Mouse (Mus musculus): ENCODE data around the gene Kif1b.
"Not testable (repeated sequence)": the region's sequence is repeated elsewhere in the genome, so short reads cannot be mapped to it uniquely, and the experiment has no call there.

Gene Kif1b

DNA sequence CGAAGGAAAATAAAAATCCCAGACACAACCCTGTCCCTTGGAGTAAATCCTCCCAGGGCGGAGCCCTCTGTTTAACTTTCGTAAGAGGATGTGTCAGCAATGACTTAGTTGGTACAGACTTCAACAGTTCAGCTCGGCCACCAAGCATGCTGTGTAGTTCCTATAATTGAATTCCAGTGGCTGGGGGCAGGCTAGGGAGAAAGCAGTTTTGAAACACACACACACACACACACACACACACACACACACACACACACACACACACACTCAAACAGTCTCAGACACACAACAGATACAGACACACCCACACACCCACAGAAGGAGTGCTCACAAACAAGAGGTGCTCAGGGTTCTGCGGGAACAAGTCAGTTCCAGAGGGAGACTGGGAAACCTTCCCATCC lies 135.9 kb downstream of the Kif1b start:
- DNase-seq (ENCODE audit: low read depth, low spot score) = no peak

DNA sequence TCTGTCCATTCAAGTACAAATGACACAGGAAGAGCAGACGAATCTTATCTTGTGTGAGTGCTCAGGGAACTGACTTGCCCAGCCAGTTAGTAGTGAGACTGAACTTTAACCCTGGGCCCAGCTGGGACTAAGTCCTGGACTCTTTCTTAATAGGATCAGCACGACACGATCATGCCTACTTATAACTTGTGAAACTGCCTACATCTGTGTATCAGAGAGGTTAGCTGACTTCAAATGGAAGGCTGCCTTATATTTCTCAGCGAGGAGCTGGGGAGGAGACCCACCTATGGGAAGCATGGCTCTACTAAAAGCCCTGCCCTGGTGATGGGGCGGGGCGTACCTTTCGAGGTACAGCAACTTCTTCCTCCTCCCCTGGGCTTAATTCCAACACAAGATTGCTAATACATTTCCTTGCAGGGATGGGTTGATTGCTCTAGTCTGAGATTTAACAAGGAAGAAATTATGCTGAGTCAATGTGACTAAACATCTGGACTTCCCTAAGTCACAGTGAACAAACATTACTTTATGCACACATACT lies 137.0 kb downstream of the Kif1b start:
- peak; percentile 28 for DNase-seq (ENCODE audit: low read depth, low spot score)

DNA sequence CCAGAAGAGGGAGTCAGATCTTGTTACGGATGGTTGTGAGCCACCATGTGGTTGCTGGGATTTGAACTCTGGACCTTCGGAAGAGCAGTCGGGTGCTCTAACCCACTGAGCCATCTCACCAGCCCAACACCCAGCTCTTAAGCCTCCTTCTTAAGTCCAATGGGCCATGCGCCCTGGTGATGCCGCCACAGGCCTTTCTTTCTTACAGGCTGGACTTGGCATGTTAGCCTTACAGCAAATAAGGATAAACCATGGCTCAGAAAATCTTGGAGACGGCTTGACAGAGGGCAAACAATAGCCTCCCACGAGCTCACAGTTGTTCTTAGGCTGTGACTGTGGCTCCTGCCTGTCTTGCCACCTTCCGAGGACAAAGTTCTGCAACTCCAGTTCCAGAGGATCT lies 137.6 kb downstream of the Kif1b start:
- DNase-seq (ENCODE audit: low read depth, low spot score) = not testable (repeated sequence)

DNA sequence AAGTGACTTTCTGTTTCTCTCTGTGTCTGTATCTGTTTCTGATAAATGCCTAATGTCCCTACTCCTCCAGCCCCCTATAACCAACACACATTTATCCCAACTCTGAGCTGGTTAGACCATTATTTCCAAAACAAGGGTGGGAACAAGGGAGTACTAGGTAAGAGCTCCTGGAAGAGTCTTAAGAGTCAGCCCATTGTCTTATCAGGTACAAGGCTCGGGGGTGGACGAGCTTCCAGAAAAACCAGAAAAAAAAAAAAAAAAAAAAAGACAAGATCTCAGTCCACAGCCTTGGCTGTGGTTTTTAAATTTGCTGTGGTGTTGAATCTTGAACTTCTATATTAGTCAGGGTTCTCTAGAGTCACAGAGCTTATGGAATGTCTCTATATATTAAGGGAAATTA lies 139.5 kb downstream of the Kif1b start:
- no peak for DNase-seq (ENCODE audit: low read depth, low spot score)

DNA sequence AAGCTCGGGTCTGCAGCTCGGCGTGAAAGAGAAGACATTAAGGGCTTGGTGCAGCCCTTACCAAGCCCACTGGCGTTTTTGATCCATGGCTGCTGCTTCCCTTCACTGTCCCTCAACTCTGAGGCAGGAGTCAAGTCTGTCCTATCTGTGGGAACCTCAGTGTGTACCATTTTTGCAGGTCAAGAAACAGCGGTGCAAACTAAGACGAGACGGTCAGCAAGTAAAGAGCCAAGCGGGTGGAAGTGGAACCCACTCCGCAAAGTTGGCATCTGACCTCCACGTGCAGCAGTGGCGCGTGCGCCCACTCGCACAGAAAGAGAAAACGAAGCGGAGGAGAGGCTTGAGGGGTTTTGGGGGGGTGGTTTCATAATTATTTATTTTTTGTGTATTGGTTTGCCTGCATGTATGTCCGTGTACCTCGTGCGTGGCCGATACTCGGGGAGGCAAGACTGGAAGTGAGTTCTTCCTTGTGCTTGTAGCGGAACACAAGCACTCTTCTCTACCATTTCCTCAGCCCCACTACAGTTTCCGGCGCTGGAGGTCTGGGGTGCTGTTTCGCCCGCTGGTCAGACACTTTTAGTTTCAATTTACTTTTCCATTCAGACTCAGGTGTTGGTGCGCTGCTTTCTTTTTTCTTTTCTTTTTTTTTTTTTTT lies 140.4 kb downstream of the Kif1b start:
- no peak for DNase-seq (ENCODE audit: low read depth, low spot score)

DNA sequence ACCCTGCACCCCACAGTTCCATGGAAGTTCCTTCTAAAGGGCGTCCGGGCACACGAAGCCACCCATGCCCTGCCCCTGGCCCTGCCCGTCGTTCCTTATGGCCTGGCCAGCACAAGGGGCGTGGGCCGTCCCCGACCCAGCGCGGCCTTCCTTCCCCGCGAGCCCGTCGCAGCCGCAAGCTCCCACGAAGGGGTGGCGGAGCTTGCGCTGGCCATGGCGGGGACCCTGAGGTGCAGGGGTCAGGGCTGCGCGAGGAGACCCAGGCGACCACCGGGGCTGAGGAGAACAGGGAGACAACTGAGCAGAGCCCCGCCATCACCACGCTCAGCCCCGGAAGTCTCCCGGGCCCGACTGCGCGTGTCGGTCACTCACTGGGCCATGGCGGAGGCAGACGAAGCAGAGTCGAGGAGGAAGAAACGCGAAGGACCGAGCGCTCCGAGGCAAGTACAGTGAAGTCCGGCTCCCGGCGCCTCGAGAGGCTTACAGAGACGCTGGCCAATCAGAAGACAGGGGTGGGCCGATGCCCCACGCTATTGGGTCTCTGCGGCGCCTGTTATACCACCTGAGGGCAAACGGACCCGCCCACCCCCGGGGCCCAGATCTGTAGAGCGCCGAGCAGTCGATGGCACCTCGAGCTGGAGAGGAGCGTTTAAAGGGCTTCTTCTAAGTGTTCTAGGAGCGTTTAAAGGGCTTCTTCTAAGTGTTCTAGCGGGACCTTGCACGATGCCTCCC lies 141.1 kb downstream of the Kif1b start, which contains the start of gene Pgd:
Gene Pgd, minus strand, starts transcription at position 557 of the 732 bp plus-strand sequence.
- peak; percentile 86 for DNase-seq (ENCODE audit: low read depth, low spot score)

DNA sequence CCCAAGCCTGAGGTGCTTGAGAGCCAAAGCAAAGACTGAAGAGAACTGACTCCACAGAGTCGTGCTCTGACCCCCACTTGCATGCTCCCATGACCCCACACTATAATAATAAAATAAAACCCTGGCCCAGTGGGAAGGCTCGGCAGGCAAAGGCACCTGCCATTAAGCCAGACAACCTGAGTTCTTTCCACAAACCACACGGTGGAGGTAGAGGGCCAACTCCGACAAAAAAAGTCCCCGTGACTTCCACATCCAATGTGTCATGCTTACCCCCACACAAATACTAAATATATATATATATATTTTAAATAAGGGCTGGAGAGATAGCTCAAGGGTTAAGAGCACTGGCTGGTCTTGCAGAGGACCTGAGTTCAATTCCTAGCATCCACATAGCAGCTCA lies 143.3 kb downstream of the Kif1b start:
- no peak for DNase-seq (ENCODE audit: low read depth, low spot score)

DNA sequence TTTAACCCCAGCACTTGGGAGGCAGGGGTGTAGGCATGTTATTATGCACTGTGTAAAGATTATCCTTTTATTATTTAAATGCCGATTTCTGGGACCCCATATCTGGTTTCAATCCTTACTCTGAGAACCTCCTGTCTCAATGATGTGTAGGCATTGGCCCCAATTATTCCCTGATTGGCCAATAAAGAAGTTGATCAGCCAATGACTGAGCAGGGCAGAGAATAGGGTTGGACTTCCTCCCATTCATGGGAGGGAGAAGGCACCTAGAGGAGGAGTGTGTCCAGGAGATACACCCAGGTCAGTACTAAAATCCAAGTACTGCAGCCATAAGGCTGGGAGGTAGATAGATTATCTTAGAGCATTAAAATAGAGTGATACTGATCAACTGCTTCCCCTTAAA lies 144.3 kb downstream of the Kif1b start:
- DNase-seq (ENCODE audit: low read depth, low spot score) = no peak

DNA sequence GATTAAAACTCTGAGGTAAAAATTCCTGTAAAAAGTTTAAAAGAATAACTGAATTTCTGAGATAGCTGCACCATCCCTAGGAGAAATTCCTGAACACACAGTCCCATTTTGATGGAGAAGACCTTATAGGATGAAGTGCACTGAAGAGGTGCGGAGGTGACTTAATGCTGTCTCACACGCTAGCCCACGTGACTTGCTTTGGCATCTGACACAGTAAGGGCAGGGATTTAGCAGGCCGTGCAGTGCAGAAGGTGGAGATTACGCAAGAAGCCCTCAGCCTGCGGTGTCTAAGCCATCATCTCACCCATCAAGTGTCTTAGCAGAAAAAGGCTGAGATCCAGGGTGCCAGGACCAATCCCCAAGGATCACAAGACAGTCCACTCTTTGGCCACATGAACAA lies 146.3 kb downstream of the Kif1b start:
- no peak for DNase-seq (ENCODE audit: low read depth, low spot score)

DNA sequence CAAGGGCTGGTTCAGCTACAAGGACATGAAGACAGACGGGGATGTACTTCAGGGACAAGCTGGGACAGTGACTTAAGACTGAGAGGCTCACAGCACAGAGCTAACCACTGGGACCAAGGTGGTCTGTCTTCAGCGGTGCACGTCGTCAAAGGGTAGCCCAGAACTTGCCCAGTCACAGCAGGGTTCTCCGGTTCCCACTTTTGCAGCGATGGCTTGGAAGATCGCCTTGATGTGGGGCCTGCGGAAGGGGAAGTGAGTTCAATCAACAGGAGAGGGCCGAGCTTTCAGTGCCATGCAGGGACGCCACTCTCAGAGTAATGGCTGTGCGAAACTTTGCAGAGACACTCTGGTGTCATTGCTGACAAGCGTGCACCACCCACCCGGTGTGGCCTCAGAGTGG lies 147.6 kb downstream of the Kif1b start:
- DNase-seq (ENCODE audit: low read depth, low spot score) = no peak

DNA sequence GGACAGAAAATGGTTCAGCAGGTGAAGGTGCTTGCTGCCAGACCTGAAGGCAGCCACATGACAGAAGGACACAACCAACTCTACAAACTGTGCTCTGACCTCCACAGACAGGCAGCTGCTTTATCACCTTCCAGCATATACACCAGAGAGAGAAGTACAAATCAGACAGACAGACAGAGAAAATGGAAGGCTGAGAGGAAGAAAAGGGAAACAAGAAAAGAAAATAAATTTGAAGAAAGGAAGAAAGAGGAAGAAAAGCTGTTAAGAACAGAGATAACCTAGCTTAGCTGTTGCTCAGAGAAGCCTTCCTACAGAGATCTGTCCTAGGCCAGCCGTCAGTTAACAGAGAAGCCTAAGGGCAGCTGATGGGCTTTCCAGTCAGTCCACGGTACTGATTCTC lies 148.3 kb downstream of the Kif1b start:
- no peak for DNase-seq (ENCODE audit: low read depth, low spot score)

DNA sequence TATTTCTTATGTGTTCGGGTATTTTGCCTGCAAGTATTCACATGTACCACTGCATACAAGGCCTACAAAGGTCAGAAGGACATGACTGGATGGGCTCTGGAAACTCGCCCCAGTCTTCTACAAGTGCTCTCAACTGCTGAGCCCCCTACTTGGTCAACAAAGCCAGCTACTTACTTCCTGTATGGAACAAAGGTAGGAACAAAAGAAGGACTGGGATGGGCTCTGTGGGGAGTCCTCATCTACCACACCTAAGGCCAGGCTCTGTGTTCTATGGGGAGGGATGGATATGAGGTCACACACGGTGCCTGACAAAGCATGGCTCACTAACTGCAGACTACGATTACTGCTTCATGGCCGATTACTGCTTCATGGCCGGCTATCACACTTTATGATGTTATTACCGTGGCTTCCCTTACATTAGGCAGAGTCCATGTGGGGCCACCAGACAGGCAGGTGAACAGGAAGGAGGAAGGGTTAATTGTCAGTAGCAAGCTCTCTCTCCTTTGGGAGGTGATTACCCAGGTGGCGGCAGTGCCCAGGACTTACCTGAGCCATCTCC lies 150.0 kb downstream of the Kif1b start:
- no peak for DNase-seq (ENCODE audit: low read depth, low spot score)

DNA sequence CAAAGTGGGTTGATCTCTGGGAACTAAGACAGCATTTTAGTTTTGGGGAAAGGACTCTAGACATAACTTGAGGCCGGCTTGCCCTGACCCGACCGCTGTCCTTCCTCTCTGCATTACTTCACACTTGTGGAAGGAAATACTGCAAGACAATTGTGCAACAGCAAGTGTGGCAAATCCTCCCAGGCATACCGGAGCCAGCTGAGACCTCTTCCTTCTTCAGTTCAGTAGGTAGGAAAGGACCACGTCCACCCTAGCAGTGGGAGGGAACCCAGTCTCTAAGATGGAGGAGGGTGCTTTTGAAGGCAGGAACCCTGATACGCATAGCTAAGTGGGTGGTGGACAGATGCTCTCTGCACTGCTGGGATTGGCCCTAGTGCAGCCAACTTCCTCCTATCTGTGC lies 151.8 kb downstream of the Kif1b start:
- no peak for DNase-seq (ENCODE audit: low read depth, low spot score)

DNA sequence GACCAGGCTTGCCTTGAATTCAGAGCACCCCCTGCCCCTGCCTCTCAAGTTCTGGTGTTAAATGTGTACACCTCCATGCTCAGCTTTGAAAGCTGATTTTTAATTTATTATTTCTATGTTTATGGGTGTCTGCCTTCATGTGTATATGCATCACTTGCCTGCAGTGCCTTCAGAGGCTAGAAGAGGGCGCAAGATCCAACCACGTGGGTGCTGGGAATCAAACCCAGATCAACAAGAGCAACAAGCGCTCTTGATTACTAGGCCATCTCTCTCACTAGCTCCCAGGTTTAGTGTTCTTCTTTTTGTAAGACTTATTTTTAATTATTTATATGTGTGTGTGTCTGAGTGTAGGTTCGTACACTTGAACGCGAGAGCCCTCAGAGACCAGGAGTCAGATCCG lies 152.6 kb downstream of the Kif1b start:
- no peak for DNase-seq (ENCODE audit: low read depth, low spot score)

DNA sequence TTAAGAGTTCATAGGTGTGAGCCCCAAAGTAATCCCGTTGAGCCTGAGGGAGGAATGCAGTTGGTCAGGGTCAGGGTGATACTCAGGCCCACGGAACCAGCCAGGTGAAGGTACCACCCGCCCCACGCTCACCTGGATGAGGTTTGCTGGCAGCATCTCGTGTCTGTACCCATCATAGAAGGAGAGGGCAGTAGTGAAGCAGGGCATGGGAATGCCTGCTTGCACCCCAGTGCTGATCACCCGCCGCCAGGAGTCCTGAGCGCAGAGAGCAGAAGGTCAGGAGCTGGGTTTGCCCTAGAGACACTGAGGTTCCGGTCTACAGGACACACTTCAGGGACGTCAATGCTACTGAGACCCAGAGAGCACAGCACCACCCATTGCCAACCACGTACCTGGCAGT lies 156.8 kb downstream of the Kif1b start:
- no peak for DNase-seq (ENCODE audit: low read depth, low spot score)

DNA sequence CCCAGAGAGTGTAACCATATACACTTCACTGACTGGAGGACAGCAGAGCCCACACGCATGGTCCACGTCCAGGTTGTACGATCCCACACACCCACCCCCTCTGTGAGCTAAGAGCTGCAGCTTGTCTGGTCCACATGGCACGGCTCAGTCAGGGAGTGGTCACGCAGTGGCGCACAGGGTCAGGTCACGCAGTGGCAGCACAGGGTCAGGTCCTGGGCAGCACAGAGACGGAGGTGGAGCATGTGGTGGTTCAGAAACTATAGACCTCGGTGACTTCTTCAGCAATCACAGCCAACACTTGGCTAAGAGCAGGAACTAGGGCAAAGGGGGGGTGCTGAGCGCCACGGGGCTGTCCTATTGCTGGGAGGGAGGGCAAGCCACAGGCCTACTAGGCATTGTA lies 157.2 kb downstream of the Kif1b start:
- no peak for DNase-seq (ENCODE audit: low read depth, low spot score)

DNA sequence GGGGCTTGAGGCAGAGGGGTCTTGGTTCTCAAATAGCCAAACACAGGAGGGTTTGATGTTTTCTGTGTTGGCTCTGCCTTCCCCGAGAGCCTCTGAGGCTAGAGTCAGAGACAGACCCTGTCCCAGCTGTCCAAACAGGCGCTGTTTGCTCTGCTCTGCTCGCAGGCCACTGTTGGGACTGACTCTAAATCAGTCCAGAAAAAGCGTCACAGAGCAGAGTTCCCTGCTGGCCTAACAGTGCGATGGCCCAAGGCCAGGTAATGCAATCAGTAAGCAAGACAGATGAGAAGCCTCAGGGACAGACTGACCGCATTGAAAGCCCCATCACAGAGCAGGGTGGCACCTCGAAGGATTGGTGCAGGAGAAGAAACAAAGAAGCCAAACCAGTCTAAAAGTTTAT lies 157.9 kb downstream of the Kif1b start:
- no peak for DNase-seq (ENCODE audit: low read depth, low spot score)

DNA sequence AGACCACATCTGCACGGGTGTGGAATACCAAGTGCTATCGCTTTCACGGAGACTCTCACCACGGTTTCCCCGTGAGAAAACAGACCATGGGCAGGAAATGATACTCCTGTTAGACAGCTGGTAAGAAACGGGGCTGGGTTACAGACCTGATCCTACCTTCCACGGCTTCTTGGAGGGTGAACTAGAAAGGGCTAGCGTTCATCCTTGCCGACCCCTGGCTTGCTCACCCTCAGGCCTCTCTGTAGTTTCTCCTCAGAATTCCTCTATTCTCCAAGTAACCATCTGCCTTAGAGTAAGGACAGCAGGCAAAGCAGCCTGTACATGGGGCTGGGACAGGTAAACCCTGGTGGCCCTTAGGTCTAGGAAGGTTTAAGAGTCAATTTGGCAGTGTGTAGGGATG lies 158.3 kb downstream of the Kif1b start:
- DNase-seq (ENCODE audit: low read depth, low spot score) = no peak

DNA sequence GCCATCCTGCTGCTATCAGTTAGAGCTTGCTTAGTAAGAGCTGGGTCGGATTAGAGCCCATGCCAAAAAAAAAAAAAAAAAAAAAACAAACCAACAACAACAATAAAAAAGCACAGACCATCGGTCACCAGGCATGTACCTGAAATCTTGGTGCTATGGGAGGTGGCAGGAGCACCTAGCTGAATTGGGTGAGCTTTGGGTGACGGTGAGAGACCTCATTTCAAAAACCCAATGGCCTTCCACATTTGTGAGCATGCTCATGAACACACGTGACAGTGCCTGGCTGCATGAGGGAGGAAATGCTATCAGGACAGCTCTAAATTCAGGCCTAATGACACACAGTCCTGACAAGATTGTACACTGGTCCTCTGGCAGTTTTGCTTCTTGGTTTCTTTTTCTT lies 159.4 kb downstream of the Kif1b start:
- DNase-seq (ENCODE audit: low read depth, low spot score) = no peak

DNA sequence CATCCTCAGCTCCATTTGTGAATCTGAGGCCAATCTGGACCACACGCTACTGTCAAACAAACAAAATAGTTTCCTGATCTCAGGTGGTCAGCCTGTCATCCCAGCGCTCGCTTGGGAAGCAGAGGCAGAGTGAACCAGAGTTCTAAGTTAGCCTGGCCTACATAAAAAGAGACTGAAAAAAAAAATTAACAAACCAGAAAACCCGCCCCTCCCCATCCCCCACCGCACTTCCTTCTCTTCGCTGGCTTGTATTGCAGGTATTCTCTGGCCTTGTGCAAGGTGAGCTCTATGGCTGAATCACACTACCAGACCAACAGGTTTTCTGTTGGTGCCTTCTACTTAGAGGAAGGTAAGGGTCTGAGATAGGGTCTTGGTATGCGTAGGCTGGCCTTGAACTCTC lies 160.0 kb downstream of the Kif1b start:
- no peak for DNase-seq (ENCODE audit: low read depth, low spot score)

DNA sequence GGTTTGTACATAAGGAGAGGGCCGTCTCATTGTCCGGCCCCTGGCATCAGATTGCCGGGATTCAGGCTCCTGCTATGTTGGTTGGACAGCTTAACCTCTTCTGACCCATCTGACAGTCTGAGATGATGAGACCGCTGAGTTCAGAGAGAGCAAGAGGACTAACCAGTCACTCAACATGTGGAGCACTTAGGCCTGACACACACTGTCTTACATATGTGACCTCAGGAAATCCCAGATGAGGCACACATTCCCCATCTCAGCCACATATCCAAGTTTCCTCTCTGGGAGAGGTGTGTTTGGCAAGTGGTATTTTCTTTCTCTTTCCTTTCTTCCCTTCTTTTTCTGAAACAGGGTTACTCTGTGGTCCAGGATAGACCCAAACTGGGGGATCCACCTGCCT lies 162.3 kb downstream of the Kif1b start:
- no peak for DNase-seq (ENCODE audit: low read depth, low spot score)

DNA sequence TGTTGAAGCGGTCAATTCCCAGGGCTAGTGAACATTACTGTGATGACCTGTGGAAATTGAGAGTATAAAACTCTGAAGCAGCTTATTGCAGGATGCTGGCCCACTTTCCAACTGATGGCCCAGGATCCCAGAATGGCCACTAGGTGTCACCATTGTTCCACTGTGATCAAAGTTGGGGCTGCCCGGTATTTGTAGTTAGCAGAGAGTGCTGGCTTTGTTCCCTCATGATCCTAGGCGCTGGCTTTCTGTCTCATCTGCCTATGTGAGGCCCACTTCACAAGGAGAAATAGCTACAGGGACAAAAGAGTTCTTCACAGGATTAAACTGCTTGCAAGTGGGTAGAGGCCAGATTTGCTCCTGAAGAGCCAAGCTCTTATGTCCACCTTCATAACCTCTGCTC lies 163.0 kb downstream of the Kif1b start:
- DNase-seq (ENCODE audit: low read depth, low spot score) = peak; percentile 73

DNA sequence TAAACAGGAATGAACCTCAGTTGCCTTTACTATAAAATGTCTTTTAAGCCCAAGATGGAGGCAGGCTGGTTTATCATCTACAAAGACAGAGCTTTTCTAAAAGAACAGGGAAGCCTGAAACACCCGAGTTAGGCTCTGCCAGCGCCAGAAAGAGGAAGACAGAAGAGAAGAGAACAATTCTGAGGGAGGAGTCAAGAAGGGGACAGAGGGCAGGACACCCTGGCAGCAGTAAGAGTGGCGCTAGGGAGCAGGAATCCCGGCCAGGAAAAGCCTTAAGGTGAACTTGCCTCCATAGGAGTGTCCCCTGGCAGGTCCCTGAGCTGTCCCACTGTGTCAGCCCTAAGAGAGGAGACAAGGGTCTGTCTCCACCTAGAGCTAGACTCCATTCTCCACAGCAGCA lies 163.9 kb downstream of the Kif1b start:
- DNase-seq (ENCODE audit: low read depth, low spot score) = no peak
